13 mouse cellular contexts compared by ENCODE assay signal in genomic region chr19:23862736-23863135, GRCm38 (mm10).
DNase-seq lines count a peak whose midpoint lies in the region; ATAC-seq and TF ChIP-seq lines count a peak whose summit lies in the region.
"Had no signal": no experiment of that assay in that cellular context is flagged by ENCODE, and none has a peak within 500 bp of the region (broad histone marks: within the 10 kb centered on the region; RNA-seq: fewer than 3 reads in every experiment).

No protein-coding gene starts in this region.

- intact Hi-C loops in heart, postnatal 25 days (cut with DNase I) = loop anchor here (5.0 kb wide), 1 partner anchor 405 kb away; no protein-coding TSS in a partner anchor

- no peak overlapping the region for H3K9ac ChIP-seq in heart, postnatal 0 days (replicated peaks; ENCODE audit: low read depth, low read length)
- H3K9ac ChIP-seq in lung, postnatal 0 days (replicated peaks; ENCODE audit: low read depth) = no peak overlapping the region
- H3K9ac ChIP-seq: hindbrain, embryonic 12.5 days; limb, embryonic 12.5 days had no signal

- H3K36me3 ChIP-seq in heart, postnatal 0 days (replicated peaks; ENCODE audit: control insufficient read depth, insufficient read depth, low read length) = no peaks in the 10 kb centered on the region
- H3K36me3 ChIP-seq in lung, postnatal 0 days (ENCODE audit: insufficient read depth, low read length) = no peaks in the 10 kb centered on the region
- H3K36me3 ChIP-seq: hindbrain, embryonic 12.5 days; limb, embryonic 12.5 days; midbrain, embryonic 10.5 days had no signal

- 39% methylated on average over 4 of the region's 4 CpGs for WGBS in heart, postnatal 0 days
- 42% methylated on average over 4 of the region's 4 CpGs for WGBS in lung, postnatal 0 days

- H3K27ac ChIP-seq in heart, postnatal 0 days (ENCODE audit: low read depth) = no peak overlapping the region
- no peak overlapping the region for H3K27ac ChIP-seq in lung, postnatal 0 days (ENCODE audit: low read length)
- H3K27ac ChIP-seq: hindbrain, embryonic 12.5 days; limb, embryonic 12.5 days; midbrain, embryonic 10.5 days had no signal

- H3K4me1 ChIP-seq in heart, postnatal 0 days (ENCODE audit: control insufficient read depth, insufficient read depth) = no peaks in the 10 kb centered on the region
- H3K4me1 ChIP-seq in lung, postnatal 0 days (ENCODE audit: insufficient read depth, low read depth, low read length) = no peaks in the 10 kb centered on the region
- H3K4me1 ChIP-seq: limb, embryonic 12.5 days had no signal

- H3K9me3 ChIP-seq in heart, postnatal 0 days (replicated peaks; ENCODE audit: control insufficient read depth, low read length) = peaks cover 4% of the 10 kb centered on the region; the same call in 1 of the 2 replicates
- no peaks in the 10 kb centered on the region for H3K9me3 ChIP-seq in lung, postnatal 0 days (ENCODE audit: low read length)
- H3K9me3 ChIP-seq: limb, embryonic 12.5 days had no signal

- peak; percentile 55 for TF ChIP-seq CTCF in heart, postnatal 0 days (IDR thresholded peaks at IDR 0.05; ENCODE audit: low read depth)
- peak; percentile 57 for TF ChIP-seq CTCF in lung, postnatal 0 days (IDR thresholded peaks at IDR 0.05)

- no peak for TF ChIP-seq EP300 in heart, postnatal 0 days (IDR thresholded peaks at IDR 0.05; ENCODE audit: low read depth)
- no peak for TF ChIP-seq EP300 in lung, postnatal 0 days (IDR thresholded peaks at IDR 0.05)

- H3K4me3 ChIP-seq in heart, postnatal 0 days (ENCODE audit: low read depth, low read length) = no peak overlapping the region
- no peak overlapping the region for H3K4me3 ChIP-seq in lung, postnatal 0 days (ENCODE audit: low read depth, low read length)
- H3K4me3 ChIP-seq: hindbrain, embryonic 12.5 days; limb, embryonic 12.5 days; midbrain, embryonic 10.5 days had no signal

- DNase-seq in heart, postnatal 0 days (ENCODE audit: low spot score) = peak; percentile 31
- DNase-seq in heart, postnatal 25 days (ENCODE audit: low spot score) = no peak
- peak; percentile 41 for DNase-seq in lung, postnatal 0 days (ENCODE audit: low spot score)
- DNase-seq in lung, postnatal 4 days = no peak
- DNase-seq in adipocyte (ENCODE audit: low spot score) = peak; percentile 58
- peak; percentile 19 to 49 for DNase-seq in kidney, postnatal 4 days
- DNase-seq in thymus, postnatal 0 days (ENCODE audit: low spot score) = no peak
- DNase-seq in frontal cortex, postnatal 36 days (ENCODE audit: low spot score in 2 of 2) = no peak
- DNase-seq: adrenal gland, adult 2 months; cerebellum, adult 11-12 months had no signal

- no peaks in the 10 kb centered on the region for H3K27me3 ChIP-seq in heart, postnatal 0 days (ENCODE audit: control insufficient read depth, insufficient read depth, low read length)
- no peaks in the 10 kb centered on the region for H3K27me3 ChIP-seq in lung, postnatal 0 days (replicated peaks; ENCODE audit: insufficient read depth, low read length)
- H3K27me3 ChIP-seq: hindbrain, embryonic 12.5 days had no signal

- no peak overlapping the region for H3K4me2 ChIP-seq in heart, postnatal 0 days (ENCODE audit: low read depth, low read length)
- H3K4me2 ChIP-seq in lung, postnatal 0 days (replicated peaks; ENCODE audit: low read depth, low read length) = no peak overlapping the region
- H3K4me2 ChIP-seq: hindbrain, embryonic 12.5 days; limb, embryonic 12.5 days had no signal

- ATAC-seq in heart, postnatal 0 days (ENCODE audit: insufficient read depth, low read depth) = 0 out of 2 replicates have a peak, but pooled peaks have one; percentile 24
- ATAC-seq in lung, postnatal 0 days = no peak

Comparison
In these comparisons a context has a peak if more than half of its experiments do, and no peak if none do; other contexts are left out.
1. DNase-seq: peak in heart, postnatal 0 days (single experiment), lung, postnatal 0 days (single experiment), adipocyte (single experiment) and kidney, postnatal 4 days (2 of 2); none in heart, postnatal 25 days (single experiment), lung, postnatal 4 days (0 of 2), thymus, postnatal 0 days (single experiment) and frontal cortex, postnatal 36 days (0 of 2).